Comparison of ENCODE assay signal across 18 mouse cellular contexts in genomic region chr15:36919704-36920103, GRCm38 (mm10).
A peak's percentile ranks its signal among the peaks of the same experiment; 100 is the strongest.
DNase-seq lines count a peak whose midpoint lies in the region; ATAC-seq and TF ChIP-seq lines count a peak whose summit lies in the region.
"Had no signal": no experiment of that assay in that cellular context is flagged by ENCODE, and none has a peak within 500 bp of the region (broad histone marks: within the 10 kb centered on the region; RNA-seq: fewer than 3 reads in every experiment).

No protein-coding gene starts in this region.

- TF ChIP-seq POLR2A in small intestine, adult 2 months (IDR thresholded peaks at IDR 0.05; ENCODE audit: low read depth, low read length) = no peak

- H3K27ac ChIP-seq in small intestine, adult 2 months (ENCODE audit: insufficient read depth, low read depth, low read length) = peak overlapping the region; percentile 28; the same call in 1 of the 2 replicates
- H3K27ac ChIP-seq: embryonic facial prominence, embryonic 12.5 days; embryonic facial prominence, embryonic 15.5 days; gastrocnemius, adult 2 months; hindbrain, embryonic 12.5 days; hindbrain, embryonic 15.5 days had no signal

- H3K4me1 ChIP-seq in small intestine, adult 2 months (ENCODE audit: control insufficient read depth, insufficient read depth, insufficient read length, low read length) = peaks cover 30% of the 10 kb centered on the region
- H3K4me1 ChIP-seq: embryonic facial prominence, embryonic 12.5 days; embryonic facial prominence, embryonic 15.5 days; hindbrain, embryonic 12.5 days had no signal

- no peaks in the 10 kb centered on the region for H3K27me3 ChIP-seq in small intestine, adult 2 months (ENCODE audit: control insufficient read depth, insufficient read depth, low read length)
- H3K27me3 ChIP-seq: embryonic facial prominence, embryonic 12.5 days; embryonic facial prominence, embryonic 15.5 days; hindbrain, embryonic 12.5 days; hindbrain, embryonic 15.5 days had no signal

- H3K36me3 ChIP-seq in small intestine, adult 2 months (ENCODE audit: control insufficient read depth, insufficient read depth, low read length) = no peaks in the 10 kb centered on the region
- H3K36me3 ChIP-seq: embryonic facial prominence, embryonic 12.5 days; embryonic facial prominence, embryonic 15.5 days; hindbrain, embryonic 12.5 days; hindbrain, embryonic 15.5 days had no signal

- WGBS in small intestine, adult 2 months = 94% methylated on average over 5 of the region's 5 CpGs

- no peak for TF ChIP-seq CTCF in small intestine, adult 2 months (IDR thresholded peaks at IDR 0.05; ENCODE audit: extremely low read depth, insufficient read length, insufficient replicate concordance, low read depth, low read length)

- DNase-seq in cerebellum, postnatal 10 days = no peak
- DNase-seq in cerebellum, adult 9-11 months = peak; percentile 49
- DNase-seq in cerebellum, adult 11-12 months = no peak
- DNase-seq: cerebellum, adult 8-10 months; forebrain, postnatal 0 days; gastrocnemius, adult 2 months; gastrocnemius, postnatal 14 days; heart, adult 11 months; kidney, adult 2 months had no signal

- peak; percentile 53; the same call in 1 of the 2 replicates for ATAC-seq in cerebellum, adult (ENCODE audit: insufficient number of reproducible peaks, low FRiP score, low TSS enrichment)
- no peak for ATAC-seq in monocyte, adult 5-6 weeks (replicated peaks; ENCODE audit: insufficient number of reproducible peaks, low FRiP score, low TSS enrichment, poor library complexity, severe bottlenecking)
- ATAC-seq: CD4-positive, CD25-positive, alpha-beta regulatory T cell, adult 4 months; forebrain, embryonic 14.5 days; forebrain, postnatal 0 days had no signal

- H3K4me3 ChIP-seq in small intestine, adult 2 months (ENCODE audit: low read depth, low read length) = no peak overlapping the region
- H3K4me3 ChIP-seq: embryonic facial prominence, embryonic 12.5 days; embryonic facial prominence, embryonic 15.5 days; gastrocnemius, adult 2 months; hindbrain, embryonic 12.5 days; hindbrain, embryonic 15.5 days had no signal
